Mouse (Mus musculus): ENCODE results near the gene Gm11555. TPM values are rescaled to one million over a fixed set of nuclear protein-coding genes. Genes with fewer than 3 reads are reported as not detected.
"Not testable (repeated sequence)": the region's sequence is repeated elsewhere in the genome, so short reads cannot be mapped to it uniquely, and the experiment has no call there.

Gm11555 gene
- polyA plus RNA-seq, 1 experiment from 2014 or later: not detected

GRCm38 (mm10) chr11:99620335-99620734 lies 29.7 kb downstream of the Gm11555 start, which contains the start of gene Gm11562:
Gene Gm11562, minus strand, starts transcription at chr11:99620435.
- H3K9ac ChIP-seq (replicated peaks; ENCODE audit: low read depth, low read length): no peak within 1 kb of the TSS
- no peak for ATAC-seq (ENCODE audit: insufficient number of reproducible peaks, insufficient read depth, low FRiP score, low read depth)
- no peaks in the 10 kb centered on the region for H3K27me3 ChIP-seq (ENCODE audit: control insufficient read depth, insufficient read depth, low read length)
- H3K36me3 ChIP-seq (ENCODE audit: control insufficient read depth, insufficient read depth, low read length): no peaks in the 10 kb centered on the region
- 72% methylated on average over 2 of the region's 2 CpGs for WGBS
- H3K4me3 ChIP-seq (ENCODE audit: low read depth, low read length): no peak within 1 kb of the TSS
- no peaks in the 10 kb centered on the region for H3K4me1 ChIP-seq (ENCODE audit: control insufficient read depth, insufficient read depth, low read length)
- no peak within 1 kb of the TSS for H3K27ac ChIP-seq (ENCODE audit: low read length)
- no peak within 1 kb of the TSS for H3K4me2 ChIP-seq (replicated peaks; ENCODE audit: low read depth, low read length)
- H3K9me3 ChIP-seq (ENCODE audit: control insufficient read depth, low read depth, low read length): no peaks in the 10 kb centered on the region

DNA sequence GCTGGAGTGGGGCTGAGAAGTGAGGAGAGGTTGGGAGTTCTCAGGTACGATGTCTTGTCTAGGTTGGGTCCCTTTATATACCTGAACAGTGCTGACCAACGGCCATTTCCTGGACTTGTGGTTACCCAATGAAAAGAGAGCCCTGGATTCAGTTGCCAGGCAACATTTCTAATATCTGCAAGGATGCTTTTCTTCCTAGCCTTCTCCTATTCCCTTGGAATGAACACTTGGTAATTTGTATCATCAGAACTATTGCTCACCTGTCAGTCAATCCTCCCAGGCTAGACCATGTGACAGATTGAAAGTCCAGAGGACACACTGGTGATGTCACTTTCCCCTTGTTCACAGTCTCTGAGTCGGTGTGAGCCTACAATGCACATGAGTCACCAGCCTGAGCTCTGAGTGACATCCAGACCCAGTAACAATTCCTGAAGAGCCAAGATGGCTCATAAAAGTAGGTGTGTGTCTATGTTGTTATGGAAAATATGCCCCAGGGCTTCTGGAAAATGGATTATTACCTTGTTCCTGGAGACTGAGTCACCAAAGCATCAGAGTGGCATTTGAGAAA lies 35.2 kb downstream of the Gm11555 start, which contains the start of gene Krtap2-4:
Gene Krtap2-4 (minus strand): TSS at position 51 of the 568 bp plus-strand sequence.
- Histone ChIP-seq H3K9me3 (ENCODE audit: control insufficient read depth, low read depth, low read length) (no peaks in the 10 kb centered on the region), H3K27me3 (ENCODE audit: control insufficient read depth, insufficient read depth, low read length) (no peaks in the 10 kb centered on the region), H3K4me2 (replicated peaks; ENCODE audit: low read depth, low read length) (no peak within 1 kb of the TSS), H3K4me1 (ENCODE audit: control insufficient read depth, insufficient read depth, low read length) (no peaks in the 10 kb centered on the region), H3K27ac (ENCODE audit: low read length) (no peak within 1 kb of the TSS), H3K9ac (replicated peaks; ENCODE audit: low read depth, low read length) (no peak within 1 kb of the TSS), H3K36me3 (ENCODE audit: control insufficient read depth, insufficient read depth, low read length) (no peaks in the 10 kb centered on the region), H3K4me3 (ENCODE audit: low read depth, low read length) (no peak within 1 kb of the TSS)
- ATAC-seq (ENCODE audit: insufficient number of reproducible peaks, insufficient read depth, low FRiP score, low read depth): no peak
- WGBS: 66% methylated on average over 3 of the region's 3 CpGs

DNA sequence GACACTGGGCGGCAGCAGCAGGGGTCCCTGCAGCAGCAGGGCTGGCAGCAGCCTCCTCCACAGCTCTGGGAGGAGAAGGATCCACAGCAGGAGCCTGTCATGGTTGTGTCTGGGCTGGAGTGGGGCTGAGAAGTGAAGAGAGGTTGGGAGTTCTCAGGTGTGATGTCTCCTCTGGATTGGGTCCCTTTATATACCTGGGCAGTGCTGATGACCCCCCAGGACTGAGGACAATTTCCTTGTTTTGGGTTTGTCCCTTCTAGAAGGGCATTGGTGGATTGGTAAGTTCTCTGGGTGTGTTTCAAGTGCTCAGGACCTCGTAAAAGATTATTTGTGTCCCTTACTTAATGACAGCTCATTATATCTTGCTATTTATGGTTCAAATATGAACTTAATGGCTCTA lies 39.9 kb downstream of the Gm11555 start, which contains the start of gene Gm11937:
Gene Gm11937 (minus strand): TSS at position 101 of the 400 bp plus-strand sequence.
- H3K27ac ChIP-seq (ENCODE audit: low read length); H3K4me1 ChIP-seq (ENCODE audit: control insufficient read depth, insufficient read depth, low read length); H3K4me3 ChIP-seq (ENCODE audit: low read depth, low read length); H3K4me2 ChIP-seq (replicated peaks; ENCODE audit: low read depth, low read length); H3K36me3 ChIP-seq (ENCODE audit: control insufficient read depth, insufficient read depth, low read length); H3K9me3 ChIP-seq (ENCODE audit: control insufficient read depth, low read depth, low read length); ATAC-seq (ENCODE audit: insufficient number of reproducible peaks, insufficient read depth, low FRiP score, low read depth); H3K9ac ChIP-seq (replicated peaks; ENCODE audit: low read depth, low read length); H3K27me3 ChIP-seq (ENCODE audit: control insufficient read depth, insufficient read depth, low read length): not testable (repeated sequence)
- WGBS: 66% methylated on average over 1 of the region's 2 CpGs

DNA sequence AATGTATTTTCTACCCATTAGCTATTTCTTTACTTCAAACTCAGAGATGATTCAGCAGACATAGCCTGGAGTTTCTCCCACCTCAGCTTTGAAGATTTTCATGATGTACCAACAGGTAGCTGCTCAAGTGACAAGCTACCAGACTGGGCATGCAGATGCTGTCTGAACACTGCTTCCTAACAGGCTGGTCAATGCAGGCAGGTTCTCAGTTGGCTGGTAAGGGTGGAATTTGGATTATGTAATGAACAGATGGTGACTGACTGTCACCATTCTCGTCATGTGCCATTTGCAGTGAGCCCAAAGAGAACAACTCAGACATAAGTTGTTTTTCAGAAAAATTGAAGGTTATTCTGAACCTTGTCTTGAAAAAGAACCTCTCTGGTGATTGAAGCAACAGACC lies 40.9 kb downstream of the Gm11555 start:
- Histone ChIP-seq H3K4me1 (ENCODE audit: control insufficient read depth, insufficient read depth, low read length) (no peaks in the 10 kb centered on the region), H3K4me3 (ENCODE audit: low read depth, low read length) (no peak overlapping the region), H3K9me3 (ENCODE audit: control insufficient read depth, low read depth, low read length) (no peaks in the 10 kb centered on the region), H3K4me2 (replicated peaks; ENCODE audit: low read depth, low read length) (no peak overlapping the region), H3K9ac (replicated peaks; ENCODE audit: low read depth, low read length) (no peak overlapping the region), H3K27ac (ENCODE audit: low read length) (no peak overlapping the region), H3K27me3 (ENCODE audit: control insufficient read depth, insufficient read depth, low read length) (no peaks in the 10 kb centered on the region), H3K36me3 (ENCODE audit: control insufficient read depth, insufficient read depth, low read length) (no peaks in the 10 kb centered on the region)
- 70% methylated on average over 1 of the region's 1 CpGs for WGBS
- no peak for ATAC-seq (ENCODE audit: insufficient number of reproducible peaks, insufficient read depth, low FRiP score, low read depth)

- H3K4me2 ChIP-seq (replicated peaks; ENCODE audit: low read depth, low read length); H3K27ac ChIP-seq (ENCODE audit: low read length); H3K27me3 ChIP-seq (ENCODE audit: control insufficient read depth, insufficient read depth, low read length); ATAC-seq (ENCODE audit: insufficient number of reproducible peaks, insufficient read depth, low FRiP score, low read depth); H3K4me3 ChIP-seq (ENCODE audit: low read depth, low read length); H3K4me1 ChIP-seq (ENCODE audit: control insufficient read depth, insufficient read depth, low read length); H3K36me3 ChIP-seq (ENCODE audit: control insufficient read depth, insufficient read depth, low read length); H3K9me3 ChIP-seq (ENCODE audit: control insufficient read depth, low read depth, low read length); H3K9ac ChIP-seq (replicated peaks; ENCODE audit: low read depth, low read length): not testable (repeated sequence)
- WGBS: 50% methylated on average over 1 of the region's 1 CpGs
Measured at GRCm38 (mm10) chr11:99603208-99603607, 46.8 kb downstream of the Gm11555 start, which contains the start of gene Gm11938. Gene Gm11938, minus strand, starts transcription at chr11:99603308.

Other genes with a start within 250 kb of the Gm11555 start
- gene Krt12, start 228.0 kb downstream of the Gm11555 start, polyA plus RNA-seq (2014; fragmentation: Nextera tagmentation; extraction: Ambion mirVana): not detected in 2 replicates
- 3.0 and 3.9 TPM in 2 replicates for gene Krt20, start 212.1 kb downstream of the Gm11555 start, polyA plus RNA-seq (2014; fragmentation: Nextera tagmentation; extraction: Ambion mirVana)
- 18.3 and 21.4 TPM in 2 replicates for gene Krt23, start 157.1 kb downstream of the Gm11555 start, polyA plus RNA-seq (2014; fragmentation: Nextera tagmentation; extraction: Ambion mirVana)
- gene Krt39, start 128.9 kb downstream of the Gm11555 start, polyA plus RNA-seq (2014; fragmentation: Nextera tagmentation; extraction: Ambion mirVana): not detected in 2 replicates
- gene Krt40, start 107.1 kb downstream of the Gm11555 start, polyA plus RNA-seq (2014; fragmentation: Nextera tagmentation; extraction: Ambion mirVana): not detected in 2 replicates
- gene Krtap3-3, start 99.4 kb downstream of the Gm11555 start, polyA plus RNA-seq (2014; fragmentation: Nextera tagmentation; extraction: Ambion mirVana): not detected in 2 replicates
- not detected in 2 replicates for gene Krtap3-2, start 93.4 kb downstream of the Gm11555 start, polyA plus RNA-seq (2014; fragmentation: Nextera tagmentation; extraction: Ambion mirVana)
- gene Gm11939, start 90.8 kb downstream of the Gm11555 start, polyA plus RNA-seq (2014; fragmentation: Nextera tagmentation; extraction: Ambion mirVana): not detected in 2 replicates
- gene Krtap3-1, start 83.6 kb downstream of the Gm11555 start, polyA plus RNA-seq (2014; fragmentation: Nextera tagmentation; extraction: Ambion mirVana): not detected in 2 replicates
- gene Krtap1-5, start 69.2 kb downstream of the Gm11555 start, polyA plus RNA-seq (2014; fragmentation: Nextera tagmentation; extraction: Ambion mirVana): not detected in 2 replicates
- not detected in 2 replicates for gene Krtap1-4, start 66.6 kb downstream of the Gm11555 start, polyA plus RNA-seq (2014; fragmentation: Nextera tagmentation; extraction: Ambion mirVana)
- not detected in 2 replicates for gene Krtap1-3, start 58.9 kb downstream of the Gm11555 start, polyA plus RNA-seq (2014; fragmentation: Nextera tagmentation; extraction: Ambion mirVana)
- not detected in 2 replicates for gene Krtap9-3, start 52.1 kb downstream of the Gm11555 start, polyA plus RNA-seq (2014; fragmentation: Nextera tagmentation; extraction: Ambion mirVana)
- not detected in 2 replicates for gene Gm11938, start 46.9 kb downstream of the Gm11555 start, polyA plus RNA-seq (2014; fragmentation: Nextera tagmentation; extraction: Ambion mirVana)
- gene Gm11937, start 40.0 kb downstream of the Gm11555 start, polyA plus RNA-seq (2014; fragmentation: Nextera tagmentation; extraction: Ambion mirVana): not detected in 2 replicates
- gene Krtap2-4, start 35.4 kb downstream of the Gm11555 start, polyA plus RNA-seq (2014; fragmentation: Nextera tagmentation; extraction: Ambion mirVana): not detected in 2 replicates
- gene Gm11562, start 29.8 kb downstream of the Gm11555 start, polyA plus RNA-seq (2014; fragmentation: Nextera tagmentation; extraction: Ambion mirVana): not detected in 2 replicates
- gene Krtap4-1, start 22.0 kb downstream of the Gm11555 start, polyA plus RNA-seq (2014; fragmentation: Nextera tagmentation; extraction: Ambion mirVana): not detected in 2 replicates
- gene Krtap4-2, start 15.2 kb downstream of the Gm11555 start, polyA plus RNA-seq (2014; fragmentation: Nextera tagmentation; extraction: Ambion mirVana): not detected in 2 replicates
- gene Krtap4-7, start 6.1 kb downstream of the Gm11555 start, polyA plus RNA-seq (2014; fragmentation: Nextera tagmentation; extraction: Ambion mirVana): not detected in 2 replicates
- gene Gm11563, start 8.7 kb upstream of the Gm11555 start, polyA plus RNA-seq (2014; fragmentation: Nextera tagmentation; extraction: Ambion mirVana): not detected in 2 replicates
- gene Krtap4-6, start 15.7 kb upstream of the Gm11555 start, polyA plus RNA-seq (2014; fragmentation: Nextera tagmentation; extraction: Ambion mirVana): not detected in 2 replicates
- not detected in 2 replicates for gene Gm14190, start 40.5 kb upstream of the Gm11555 start, polyA plus RNA-seq (2014; fragmentation: Nextera tagmentation; extraction: Ambion mirVana)
- not detected in 2 replicates for gene Gm14180, start 84.1 kb upstream of the Gm11555 start, polyA plus RNA-seq (2014; fragmentation: Nextera tagmentation; extraction: Ambion mirVana)
- not detected in 2 replicates for gene Gm11595, start 122.7 kb upstream of the Gm11555 start, polyA plus RNA-seq (2014; fragmentation: Nextera tagmentation; extraction: Ambion mirVana)
- not detected in 2 replicates for gene Krtap4-8, start 130.5 kb upstream of the Gm11555 start, polyA plus RNA-seq (2014; fragmentation: Nextera tagmentation; extraction: Ambion mirVana)
- gene Krtap4-9, start 135.0 kb upstream of the Gm11555 start, polyA plus RNA-seq (2014; fragmentation: Nextera tagmentation; extraction: Ambion mirVana): not detected in 2 replicates
- not detected in 2 replicates for gene Gm11596, start 143.2 kb upstream of the Gm11555 start, polyA plus RNA-seq (2014; fragmentation: Nextera tagmentation; extraction: Ambion mirVana)
- gene Gm11569, start 148.7 kb upstream of the Gm11555 start, polyA plus RNA-seq (2014; fragmentation: Nextera tagmentation; extraction: Ambion mirVana): not detected in 2 replicates
- gene Gm11554, start 154.2 kb upstream of the Gm11555 start, polyA plus RNA-seq (2014; fragmentation: Nextera tagmentation; extraction: Ambion mirVana): not detected in 2 replicates
- not detected in 2 replicates for gene Krtap4-13, start 159.7 kb upstream of the Gm11555 start, polyA plus RNA-seq (2014; fragmentation: Nextera tagmentation; extraction: Ambion mirVana)
- not detected in 2 replicates for gene Gm11564, start 165.4 kb upstream of the Gm11555 start, polyA plus RNA-seq (2014; fragmentation: Nextera tagmentation; extraction: Ambion mirVana)
- gene 2300003K06Rik, start 187.8 kb upstream of the Gm11555 start, polyA plus RNA-seq (2014; fragmentation: Nextera tagmentation; extraction: Ambion mirVana): not detected in 2 replicates
- not detected in 2 replicates for gene Krtap4-16, start 201.4 kb upstream of the Gm11555 start, polyA plus RNA-seq (2014; fragmentation: Nextera tagmentation; extraction: Ambion mirVana)
- not detected in 2 replicates for gene Gm11568, start 207.7 kb upstream of the Gm11555 start, polyA plus RNA-seq (2014; fragmentation: Nextera tagmentation; extraction: Ambion mirVana)
- not detected in 2 replicates for gene Gm11559, start 214.2 kb upstream of the Gm11555 start, polyA plus RNA-seq (2014; fragmentation: Nextera tagmentation; extraction: Ambion mirVana)
- not detected in 2 replicates for gene Krtap9-1, start 223.2 kb upstream of the Gm11555 start, polyA plus RNA-seq (2014; fragmentation: Nextera tagmentation; extraction: Ambion mirVana)
- gene Gm11567, start 229.0 kb upstream of the Gm11555 start, polyA plus RNA-seq (2014; fragmentation: Nextera tagmentation; extraction: Ambion mirVana): not detected in 2 replicates

All from stomach, embryonic 14.5 days (tissue).